Mouse (Mus musculus) 416B (cell line): ENCODE data around the gene Ptges2.
A peak's percentile ranks its signal among the peaks of the same experiment; 100 is the strongest.

Source experiments
- DNase-seq: peaks from one replicate; pipeline ENCODE4 v3.0.0; 2011; ENCODE audit warnings: low read depth

The Ptges2 gene

DNA sequence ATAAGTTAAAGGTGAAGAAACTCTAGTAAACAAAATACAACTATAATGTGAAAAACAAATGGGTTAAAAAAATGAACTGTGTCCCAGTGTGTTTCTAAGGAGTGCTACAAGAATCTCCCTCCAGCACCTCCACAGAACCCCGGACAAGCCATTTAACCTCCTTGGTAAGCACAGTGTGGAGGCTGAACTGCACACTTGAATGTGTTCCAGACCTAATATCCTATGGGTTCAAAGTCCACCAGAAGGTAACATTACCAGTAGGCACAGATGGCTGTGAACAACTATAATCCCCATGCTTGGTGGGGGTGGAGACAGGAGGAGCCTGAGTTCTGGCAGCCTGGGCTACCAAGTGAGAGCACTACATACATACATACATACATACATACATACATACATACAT, 44.9 kb downstream of the Ptges2 start:
- no peak for DNase-seq

DNA sequence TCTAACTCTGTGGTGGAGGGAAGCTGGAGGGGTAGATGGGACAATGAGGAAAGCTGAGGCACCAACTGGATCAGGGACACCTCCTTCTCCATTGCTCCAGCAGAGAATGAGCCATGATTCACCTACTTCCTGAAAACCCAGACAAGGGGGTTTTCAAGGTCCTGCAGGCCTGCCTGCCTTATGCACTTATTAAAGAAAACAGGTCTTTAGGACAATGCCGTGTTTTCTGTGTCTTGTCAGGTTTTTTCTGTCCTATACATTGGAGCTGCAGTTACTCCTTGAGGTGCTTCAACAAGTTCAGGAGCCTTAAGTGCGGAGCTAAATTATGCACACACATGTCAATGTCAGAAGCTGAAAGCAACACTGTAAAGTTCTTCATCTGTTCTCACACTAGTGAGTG, 45.9 kb downstream of the Ptges2 start:
- no peak for DNase-seq

DNA sequence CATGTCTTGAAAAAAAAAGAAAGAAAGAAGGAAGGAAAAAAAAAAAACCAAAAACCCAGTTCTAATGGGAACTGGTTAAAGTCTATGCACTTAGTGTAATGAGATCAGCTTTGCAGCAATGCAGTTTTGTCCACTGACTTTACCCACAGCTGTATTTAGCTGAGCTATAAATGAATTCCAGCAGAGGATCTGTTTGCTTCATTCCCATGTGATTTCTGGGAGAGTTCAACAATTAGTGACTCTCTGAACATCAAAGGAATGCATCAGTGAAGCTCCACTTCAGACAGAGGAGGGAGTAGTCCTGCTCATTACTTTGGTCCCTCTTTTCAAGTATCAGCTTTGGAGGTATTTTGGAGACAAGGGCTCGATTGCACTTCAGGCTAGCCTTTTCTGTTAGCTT, 49.8 kb downstream of the Ptges2 start:
- DNase-seq = no peak

DNA sequence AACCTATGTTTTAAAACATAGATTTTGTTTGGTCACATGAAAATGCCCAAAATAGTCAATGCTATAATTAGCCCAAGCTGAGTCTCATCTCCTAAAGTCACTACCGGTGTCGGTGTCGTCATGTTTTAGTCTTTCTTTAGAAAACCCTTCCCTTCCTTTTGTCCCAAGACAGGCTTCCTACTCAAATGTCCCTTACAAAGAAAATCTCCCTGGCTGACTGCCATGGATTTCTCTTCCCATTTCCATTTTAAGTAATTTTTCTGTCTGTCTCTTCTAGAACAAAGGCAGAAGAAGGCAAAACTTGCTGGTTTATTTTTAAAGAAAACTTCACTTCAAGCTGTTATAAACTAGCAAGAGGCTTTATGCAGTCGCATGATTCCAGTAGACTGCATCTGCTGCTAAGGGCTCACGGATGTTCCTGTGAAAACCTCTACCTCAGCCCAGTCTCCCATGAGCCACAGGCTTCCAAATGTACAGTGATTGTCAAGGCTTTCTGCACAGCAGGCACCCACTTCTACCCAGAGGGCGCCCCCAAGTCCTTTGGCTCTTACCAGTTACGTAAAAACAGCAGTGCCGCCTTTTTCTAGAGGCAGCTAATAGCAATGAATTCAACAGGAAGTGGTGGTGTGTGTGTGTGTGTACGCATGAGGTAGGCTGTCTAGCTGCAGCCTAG, 51.7 kb downstream of the Ptges2 start:
- DNase-seq = peak; percentile 84

GRCm38 (mm10) chr2:32448480-32448879, 52.8 kb downstream of the Ptges2 start:
- DNase-seq = no peak

DNA sequence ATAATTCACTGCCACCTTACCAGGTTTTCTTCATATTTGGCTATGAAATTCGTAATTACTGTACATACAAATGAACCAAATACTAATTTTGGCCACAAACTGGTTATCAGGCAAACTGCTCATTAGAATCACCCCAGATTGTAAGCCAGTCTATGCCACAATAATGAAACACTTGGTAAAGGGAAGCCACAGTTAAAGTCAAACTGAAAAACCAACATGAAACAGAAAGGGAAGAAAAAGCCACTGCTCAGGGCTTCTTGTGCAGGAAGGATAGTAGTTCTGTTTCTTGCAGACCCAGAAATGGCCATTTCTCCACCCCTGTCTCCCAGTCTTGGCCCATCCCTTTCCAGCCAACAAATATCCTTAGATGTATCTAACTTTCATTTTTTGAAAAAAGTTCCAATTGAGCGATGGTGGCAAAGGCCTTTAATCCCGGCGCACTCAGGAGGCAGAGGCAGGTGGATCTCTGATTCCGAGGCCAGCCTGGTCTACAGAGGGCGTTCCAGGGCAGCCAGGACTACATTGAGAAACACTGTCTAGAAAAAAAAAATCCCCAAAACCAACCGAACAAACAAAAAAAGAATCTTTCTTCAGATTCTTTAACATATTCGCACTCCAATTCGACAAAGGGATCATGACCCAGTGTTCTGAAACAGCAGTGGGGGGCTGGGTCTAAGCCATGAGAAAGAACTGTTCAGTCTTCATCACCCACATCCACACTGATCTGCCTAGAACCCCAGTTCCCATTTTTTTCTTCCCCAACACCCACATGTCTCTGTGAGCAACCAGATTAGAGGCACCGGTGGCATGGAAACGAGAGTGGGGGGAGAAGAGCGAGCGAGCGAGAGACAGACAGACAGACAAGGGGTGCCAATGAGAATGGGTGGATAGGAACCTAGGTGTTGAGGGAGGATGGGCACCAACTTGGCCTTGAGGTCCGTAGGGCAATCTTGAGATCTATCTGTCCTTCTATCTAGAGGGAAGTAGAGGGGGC, 54.4 kb downstream of the Ptges2 start, which contains the start of gene Naif1:
Gene Naif1, plus strand, starts transcription at position 697 of the 994 bp plus-strand sequence.
- DNase-seq = no peak

DNA sequence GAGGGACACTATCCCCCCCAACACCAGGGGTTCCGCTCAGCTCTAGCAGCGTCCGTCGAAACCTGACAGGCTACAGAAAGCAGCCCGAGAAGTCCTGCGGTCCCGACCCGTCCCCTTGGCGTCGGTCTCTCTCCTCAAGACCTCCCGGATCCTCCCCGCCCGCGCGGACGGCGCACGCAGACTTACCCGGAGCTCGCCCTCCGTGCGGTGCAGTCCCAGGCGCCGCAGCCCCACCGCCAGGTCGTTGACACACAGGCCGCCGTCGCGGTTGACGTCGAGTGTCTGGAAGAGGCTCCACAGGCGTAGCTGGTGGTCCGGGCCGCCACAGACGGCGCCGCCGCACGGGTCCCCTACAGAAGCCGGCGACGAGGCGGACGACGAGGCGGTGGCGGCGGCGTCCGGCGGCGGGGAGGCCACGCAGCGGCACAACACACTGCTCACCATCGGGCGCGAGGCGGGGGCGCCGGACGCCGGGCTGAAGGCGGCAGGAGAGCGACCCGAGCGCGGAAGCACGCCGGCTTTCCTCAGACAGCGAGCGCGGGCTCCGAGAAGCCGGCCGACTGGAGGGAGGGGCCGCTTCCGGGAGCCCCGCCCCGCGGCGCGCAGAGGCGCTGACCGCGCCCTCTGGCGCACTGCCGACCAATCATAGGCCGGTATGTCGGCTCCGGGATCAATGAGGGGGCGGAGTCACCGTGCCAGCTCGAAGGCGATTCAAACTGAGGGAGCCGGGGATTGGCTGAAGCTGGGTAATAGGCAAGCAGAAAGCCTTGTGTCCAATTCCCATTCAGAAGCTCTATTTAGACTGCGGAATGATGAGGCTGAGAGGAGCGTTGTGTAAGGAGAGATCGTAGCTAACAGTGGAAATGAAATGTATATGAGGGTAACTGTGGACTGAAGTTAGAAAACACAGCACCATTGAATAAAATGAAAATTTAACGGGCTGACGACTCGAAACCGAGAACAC, 55.5 kb downstream of the Ptges2 start, which contains the start of gene Slc25a25:
Gene Slc25a25, minus strand, starts transcription at position 565 of the 964 bp plus-strand sequence.
- peak; percentile 97 for DNase-seq

DNA sequence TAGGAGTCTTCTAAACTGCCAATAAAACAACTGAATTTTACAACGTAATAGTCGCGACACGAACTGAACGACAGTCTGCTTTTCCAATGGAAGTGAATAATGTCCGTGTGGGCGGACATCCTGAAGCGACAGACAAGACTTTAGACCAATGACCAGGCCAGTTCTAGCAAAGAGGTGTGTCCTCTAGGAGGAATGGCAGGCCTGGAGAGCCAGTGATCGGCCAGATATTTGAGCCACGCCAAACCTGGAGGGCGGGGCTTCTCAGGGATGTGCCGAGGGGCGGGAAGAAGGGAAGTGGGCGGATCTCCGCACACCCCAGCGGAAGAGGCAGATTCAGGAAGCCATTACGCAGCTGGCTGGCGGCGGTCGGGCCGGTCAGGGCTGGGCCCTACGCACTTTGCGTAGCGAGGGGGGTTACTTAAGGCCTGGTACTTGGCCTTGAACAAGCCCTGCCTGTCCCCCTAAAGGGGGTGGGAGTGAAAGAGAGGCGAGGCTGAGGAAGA, 56.2 kb downstream of the Ptges2 start:
- DNase-seq = peak; percentile 100

DNA sequence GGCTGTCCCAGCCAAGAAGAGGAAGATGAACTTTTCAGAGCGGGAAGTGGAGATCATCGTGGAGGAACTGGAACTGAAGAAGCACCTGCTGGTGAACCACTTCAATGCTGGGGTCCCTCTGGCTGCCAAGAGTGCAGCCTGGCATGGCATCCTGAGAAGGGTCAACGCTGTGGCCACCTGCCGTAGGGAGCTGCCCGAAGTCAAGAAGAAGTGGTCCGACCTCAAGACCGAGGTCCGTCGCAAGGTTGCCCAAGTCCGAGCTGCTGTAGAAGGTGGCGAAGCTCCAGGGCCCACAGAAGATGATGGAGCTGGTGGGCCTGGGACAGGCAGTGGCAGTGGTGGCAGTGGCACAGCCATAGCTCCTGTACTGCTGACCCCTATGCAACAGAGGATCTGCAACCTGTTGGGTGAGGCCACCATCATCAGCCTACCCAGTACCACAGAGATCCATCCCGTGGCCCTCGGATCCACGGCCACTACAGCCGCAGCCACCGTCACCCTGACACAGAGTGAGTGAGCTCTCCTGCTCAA, 56.8 kb downstream of the Ptges2 start:
- no peak for DNase-seq

DNA sequence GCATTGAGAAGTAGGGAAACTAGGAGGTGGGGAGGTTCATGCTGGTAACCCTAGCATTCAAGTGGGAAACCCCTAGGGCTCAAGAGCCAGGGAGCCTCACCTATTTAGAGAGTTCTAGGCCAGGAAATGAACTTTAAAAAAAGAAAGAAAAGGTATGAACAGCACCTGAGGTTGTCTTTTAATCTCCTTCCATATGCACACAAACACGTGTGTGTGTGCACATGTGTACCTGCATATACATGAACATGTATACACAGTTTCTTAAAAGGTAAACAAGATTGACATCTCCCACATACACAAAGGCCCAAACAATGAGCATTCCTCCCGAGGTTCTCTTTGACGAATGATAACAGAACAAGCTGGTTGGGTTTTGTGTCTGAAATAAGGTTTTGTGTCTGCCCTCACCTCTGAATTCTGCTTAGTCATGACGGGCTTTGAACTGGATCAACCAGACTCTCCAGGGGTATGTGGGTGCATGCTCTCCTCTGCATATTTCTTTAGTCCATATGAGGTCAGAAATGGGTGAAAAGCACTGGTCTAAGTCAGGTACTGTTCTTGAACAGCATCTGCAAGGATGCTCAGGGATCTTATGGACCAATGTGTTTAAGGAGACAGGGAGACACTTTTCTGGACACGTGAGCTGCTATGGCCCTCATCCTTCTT, 58.1 kb downstream of the Ptges2 start:
- DNase-seq = no peak

DNA sequence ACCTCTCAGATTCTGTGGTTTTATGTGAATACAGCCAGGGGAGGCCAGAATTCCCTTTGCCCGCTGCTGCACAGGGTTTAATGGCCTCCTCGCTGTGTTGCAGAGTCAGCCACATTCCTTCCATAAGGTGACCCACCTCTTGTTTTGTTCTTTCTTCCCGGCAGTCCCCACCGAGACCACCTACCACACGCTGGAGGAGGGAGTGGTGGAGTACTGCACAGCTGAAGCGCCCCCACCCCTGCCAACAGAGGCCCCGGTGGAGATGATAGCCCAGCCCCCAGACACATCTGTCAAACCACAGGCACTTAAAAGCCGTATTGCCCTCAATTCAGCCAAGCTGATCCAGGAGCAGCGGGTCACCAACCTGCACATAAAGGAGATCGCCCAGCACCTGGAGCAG, 58.9 kb downstream of the Ptges2 start:
- DNase-seq = no peak

- DNase-seq = no peak
Observed at GRCm38 (mm10) chr2:32455101-32455500, 59.4 kb downstream of the Ptges2 start.
